Mouse (Mus musculus): ENCODE data around the gene 1700001O22Rik. TPM values are rescaled to one million over a fixed set of nuclear protein-coding genes. Genes with fewer than 3 reads are reported as not detected.

The 1700001O22Rik gene
- polyA plus RNA-seq, 1 experiment from 2014 or later: 4.0 TPM

GRCm38 (mm10) chr2:30836238-30836990 lies 33.0 kb upstream of the 1700001O22Rik start:
- Histone ChIP-seq H3K4me1 (replicated peaks; ENCODE audit: control insufficient read depth, insufficient read depth, low read length) (peaks cover 3% of the 10 kb centered on the region; the same call in 1 of the 2 replicates), H3K4me2 (replicated peaks; ENCODE audit: low read depth, low read length) (no peak overlapping the region), H3K27me3 (ENCODE audit: control insufficient read depth, insufficient read depth, low read length) (no peaks in the 10 kb centered on the region), H3K36me3 (ENCODE audit: control insufficient read depth, insufficient read depth, low read length) (no peaks in the 10 kb centered on the region), H3K9ac (ENCODE audit: low read depth, low read length) (no peak overlapping the region), H3K4me3 (ENCODE audit: low read depth, low read length) (no peak overlapping the region), H3K9me3 (ENCODE audit: control insufficient read depth, low read length) (no peaks in the 10 kb centered on the region), H3K27ac (ENCODE audit: low read depth, low read length) (no peak overlapping the region)
- DNase-seq (ENCODE audit: low spot score): no peak
- 12% methylated on average over 21 of the region's 21 CpGs for WGBS
- ATAC-seq (ENCODE audit: low FRiP score): no peak

- ATAC-seq (ENCODE audit: low FRiP score): no peak
- no peak within 1 kb of the TSS; the same call in 1 of the 2 replicates for H3K27ac ChIP-seq (ENCODE audit: low read depth, low read length)
- H3K4me3 ChIP-seq (ENCODE audit: low read depth, low read length): no peak within 1 kb of the TSS
- no peak within 1 kb of the TSS for H3K4me2 ChIP-seq (replicated peaks; ENCODE audit: low read depth, low read length)
- H3K9ac ChIP-seq (ENCODE audit: low read depth, low read length): no peak within 1 kb of the TSS
- 64% methylated on average over 9 of the region's 10 CpGs for WGBS
- H3K36me3 ChIP-seq (ENCODE audit: control insufficient read depth, insufficient read depth, low read length): no peaks in the 10 kb centered on the region
- DNase-seq (ENCODE audit: low spot score): no peak
- peaks cover 3% of the 10 kb centered on the region; the same call in 1 of the 2 replicates for H3K4me1 ChIP-seq (replicated peaks; ENCODE audit: control insufficient read depth, insufficient read depth, low read length)
- H3K9me3 ChIP-seq (ENCODE audit: control insufficient read depth, low read length): no peaks in the 10 kb centered on the region
- no peaks in the 10 kb centered on the region for H3K27me3 ChIP-seq (ENCODE audit: control insufficient read depth, insufficient read depth, low read length)
Measured at GRCm38 (mm10) chr2:30834373-30835022, 31.0 kb upstream of the 1700001O22Rik start, which contains the start of gene Prrx2. Gene Prrx2 (plus strand): TSS chr2:30834972.

GRCm38 (mm10) chr2:30833644-30834043 lies 30.2 kb upstream of the 1700001O22Rik start:
- Histone ChIP-seq H3K9ac (ENCODE audit: low read depth, low read length) (no peak overlapping the region), H3K27me3 (ENCODE audit: control insufficient read depth, insufficient read depth, low read length) (no peaks in the 10 kb centered on the region)
- no peak for DNase-seq (ENCODE audit: low spot score)

DNA sequence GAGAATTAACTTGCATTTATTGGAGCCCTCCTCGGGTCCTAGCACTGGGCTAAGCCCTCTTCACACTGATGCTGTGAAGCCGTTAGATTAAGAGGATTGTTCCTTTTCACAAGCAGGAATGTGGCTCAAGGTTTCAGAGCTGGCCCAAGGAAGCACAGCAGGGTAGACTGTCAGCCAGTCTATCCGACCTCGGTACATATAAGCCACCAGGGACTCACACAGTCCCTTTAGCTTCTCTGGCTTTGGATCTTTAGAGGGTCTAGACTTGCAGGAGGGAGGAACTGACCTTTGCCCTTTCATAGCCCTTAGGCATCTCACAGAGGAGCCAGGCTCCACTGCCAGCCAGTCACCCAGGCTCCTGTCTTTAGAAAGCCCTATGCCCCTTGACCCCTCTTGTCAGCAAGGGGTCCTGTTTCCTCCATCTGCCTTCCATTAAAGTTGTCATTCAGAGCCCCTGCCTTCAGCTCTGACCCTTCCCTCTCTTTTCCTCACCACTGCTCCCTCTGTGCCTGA lies 26.9 kb upstream of the 1700001O22Rik start, which contains the start of gene Asb6:
Asb6 (minus strand) TSS at position 51 of the 513 bp plus-strand sequence.
- H3K9me3 ChIP-seq (ENCODE audit: control insufficient read depth, low read length): no peaks in the 10 kb centered on the region
- no peaks in the 10 kb centered on the region; the same call in 1 of the 2 replicates for H3K36me3 ChIP-seq (ENCODE audit: control insufficient read depth, insufficient read depth, low read length)
- H3K27me3 ChIP-seq (ENCODE audit: control insufficient read depth, insufficient read depth, low read length): no peaks in the 10 kb centered on the region
- H3K9ac ChIP-seq (ENCODE audit: low read depth, low read length): no peak within 1 kb of the TSS
- WGBS: 10% methylated on average over 4 of the region's 4 CpGs
- no peak within 1 kb of the TSS for H3K4me2 ChIP-seq (replicated peaks; ENCODE audit: low read depth, low read length)
- peaks cover 10% of the 10 kb centered on the region for H3K4me1 ChIP-seq (replicated peaks; ENCODE audit: control insufficient read depth, insufficient read depth, low read length)
- H3K4me3 ChIP-seq (ENCODE audit: low read depth, low read length): no peak within 1 kb of the TSS
- ATAC-seq (ENCODE audit: low FRiP score) (no peak), DNase-seq (ENCODE audit: low spot score) (no peak)
- no peak within 1 kb of the TSS for H3K27ac ChIP-seq (ENCODE audit: low read depth, low read length)

More at GRCm38 (mm10) chr2:30833644-30834043, 30.2 kb upstream of the 1700001O22Rik start:
- Histone ChIP-seq H3K4me3 (ENCODE audit: low read depth, low read length) (no peak overlapping the region), H3K27ac (ENCODE audit: low read depth, low read length) (peak overlapping the region; percentile 65), H3K36me3 (ENCODE audit: control insufficient read depth, insufficient read depth, low read length) (no peaks in the 10 kb centered on the region), H3K9me3 (ENCODE audit: control insufficient read depth, low read length) (no peaks in the 10 kb centered on the region), H3K4me2 (replicated peaks; ENCODE audit: low read depth, low read length) (no peak overlapping the region), H3K4me1 (replicated peaks; ENCODE audit: control insufficient read depth, insufficient read depth, low read length) (peaks cover 5% of the 10 kb centered on the region; the same call in 1 of the 2 replicates)
- ATAC-seq (ENCODE audit: low FRiP score): no peak
- 44% methylated on average over 5 of the region's 5 CpGs for WGBS

DNA sequence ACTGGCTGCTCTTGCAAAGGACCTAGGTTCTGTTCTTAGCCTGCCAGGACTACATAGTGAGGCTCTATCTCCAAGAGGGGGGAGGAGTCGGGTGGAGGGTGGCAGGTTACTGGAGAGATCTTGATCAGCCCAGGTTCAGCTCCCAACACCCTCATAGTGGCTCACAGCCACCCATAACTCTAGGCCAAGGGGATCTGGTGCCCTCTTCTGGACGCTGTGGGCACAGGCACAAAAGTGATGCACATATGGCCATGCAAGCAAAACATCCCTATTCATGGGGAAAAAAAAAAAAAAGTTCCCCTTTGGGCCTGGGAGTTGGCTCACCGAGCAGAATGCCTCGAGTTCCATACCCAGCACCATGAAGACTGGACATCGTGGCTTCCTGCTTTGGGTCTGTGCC lies 25.9 kb upstream of the 1700001O22Rik start:
- Histone ChIP-seq H3K9ac (ENCODE audit: low read depth, low read length) (no peak overlapping the region), H3K27me3 (ENCODE audit: control insufficient read depth, insufficient read depth, low read length) (no peaks in the 10 kb centered on the region), H3K4me1 (replicated peaks; ENCODE audit: control insufficient read depth, insufficient read depth, low read length) (peaks cover 10% of the 10 kb centered on the region), H3K27ac (ENCODE audit: low read depth, low read length) (no peak overlapping the region), H3K9me3 (ENCODE audit: control insufficient read depth, low read length) (no peaks in the 10 kb centered on the region), H3K4me2 (replicated peaks; ENCODE audit: low read depth, low read length) (no peak overlapping the region), H3K4me3 (ENCODE audit: low read depth, low read length) (no peak overlapping the region), H3K36me3 (ENCODE audit: control insufficient read depth, insufficient read depth, low read length) (peaks cover 2% of the 10 kb centered on the region; the same call in 1 of the 2 replicates)
- DNase-seq (ENCODE audit: low spot score) (no peak), ATAC-seq (ENCODE audit: low FRiP score) (no peak)
- 29% methylated on average over 5 of the region's 5 CpGs for WGBS

DNA sequence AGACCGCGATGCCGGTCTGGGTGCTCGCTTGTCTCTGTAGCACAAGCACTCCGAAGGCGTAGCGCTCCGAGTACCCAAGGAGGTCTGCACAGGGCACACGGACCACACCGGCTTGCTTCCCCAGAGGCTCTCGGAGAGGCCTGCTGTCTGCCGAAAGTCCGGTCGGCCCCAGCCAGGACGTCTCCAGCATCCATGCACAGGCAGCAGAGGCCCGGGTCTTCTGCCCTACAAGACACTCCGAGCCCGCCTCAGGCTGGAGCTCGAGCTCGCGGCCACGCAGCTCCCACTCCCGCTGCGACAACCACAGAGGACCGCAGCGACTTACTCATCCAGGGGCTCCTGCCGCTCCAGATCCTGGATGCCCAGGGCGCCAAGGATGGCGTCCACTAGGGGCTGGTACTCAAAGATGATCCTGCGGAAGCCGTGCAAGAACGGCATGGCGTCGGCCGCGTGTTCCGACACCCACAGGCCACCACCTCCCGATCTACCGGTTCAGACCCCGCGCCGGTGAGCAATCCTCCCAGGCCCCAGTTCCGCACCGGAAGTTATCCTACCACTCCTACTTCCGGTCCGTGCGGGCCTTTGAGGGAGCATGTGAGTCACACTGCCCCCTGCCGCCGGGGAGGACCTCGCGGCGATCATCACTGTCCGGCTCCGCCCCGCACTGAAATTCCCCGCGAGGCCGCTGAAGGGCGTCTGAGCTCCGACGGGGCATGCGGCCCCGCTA lies 24.5 kb upstream of the 1700001O22Rik start:
- under 1% methylated on average over 63 of the region's 63 CpGs for WGBS
- Histone ChIP-seq H3K9ac (ENCODE audit: low read depth, low read length) (peak overlapping the region; percentile 83), H3K9me3 (ENCODE audit: control insufficient read depth, low read length) (no peaks in the 10 kb centered on the region), H3K4me2 (replicated peaks; ENCODE audit: low read depth, low read length) (peak overlapping the region; percentile 97), H3K4me1 (replicated peaks; ENCODE audit: control insufficient read depth, insufficient read depth, low read length) (peaks cover 10% of the 10 kb centered on the region), H3K36me3 (ENCODE audit: control insufficient read depth, insufficient read depth, low read length) (peaks cover 3% of the 10 kb centered on the region), H3K27ac (ENCODE audit: low read depth, low read length) (peak overlapping the region; percentile 62; the same call in 1 of the 2 replicates), H3K27me3 (ENCODE audit: control insufficient read depth, insufficient read depth, low read length) (no peaks in the 10 kb centered on the region), H3K4me3 (ENCODE audit: low read depth, low read length) (peak overlapping the region; percentile 98)
- ATAC-seq (ENCODE audit: low FRiP score) (peak; percentile 84), DNase-seq (ENCODE audit: low spot score) (peak; percentile 98)

GRCm38 (mm10) chr2:30826825-30827748 lies 23.6 kb upstream of the 1700001O22Rik start:
- Histone ChIP-seq H3K4me3 (ENCODE audit: low read depth, low read length) (peak overlapping the region; percentile 98), H3K27me3 (ENCODE audit: control insufficient read depth, insufficient read depth, low read length) (no peaks in the 10 kb centered on the region), H3K27ac (ENCODE audit: low read depth, low read length) (peak overlapping the region; percentile 62; the same call in 1 of the 2 replicates), H3K4me2 (replicated peaks; ENCODE audit: low read depth, low read length) (peak overlapping the region; percentile 97), H3K9ac (ENCODE audit: low read depth, low read length) (peak overlapping the region; percentile 83), H3K9me3 (ENCODE audit: control insufficient read depth, low read length) (no peaks in the 10 kb centered on the region), H3K36me3 (ENCODE audit: control insufficient read depth, insufficient read depth, low read length) (peaks cover 7% of the 10 kb centered on the region), H3K4me1 (replicated peaks; ENCODE audit: control insufficient read depth, insufficient read depth, low read length) (peaks cover 10% of the 10 kb centered on the region)
- ATAC-seq (ENCODE audit: low FRiP score) (no peak; the same call in 1 of the 2 replicates), DNase-seq (ENCODE audit: low spot score) (peak; percentile 59)
- WGBS: 40% methylated on average over 26 of the region's 26 CpGs
